Mouse (Mus musculus) gonadal fat pad, adult 2 months (tissue): ENCODE data around the gene Hsd3b4. TPM values are rescaled to one million over a fixed set of nuclear protein-coding genes. Genes with fewer than 3 reads are reported as not detected.
"Not testable (repeated sequence)": the region's sequence is repeated elsewhere in the genome, so short reads cannot be mapped to it uniquely, and the experiment has no call there.

Source experiments
- DNase-seq: peaks from one replicate; pipeline ENCODE4 v3.0.0-alpha.2; 2012; ENCODE audit warnings: low read depth
- polyA plus RNA-seq: library from polyadenylated mRNA; depleted of rRNA; stranded (reverse); fragments of >200 nt; gene quantifications from 2 replicates; pipeline ENCODE4 v1.2.3, GENCODE M21; 2012; rRNA removed

The Hsd3b4 gene
- not detected in 2 replicates for polyA plus RNA-seq

DNA sequence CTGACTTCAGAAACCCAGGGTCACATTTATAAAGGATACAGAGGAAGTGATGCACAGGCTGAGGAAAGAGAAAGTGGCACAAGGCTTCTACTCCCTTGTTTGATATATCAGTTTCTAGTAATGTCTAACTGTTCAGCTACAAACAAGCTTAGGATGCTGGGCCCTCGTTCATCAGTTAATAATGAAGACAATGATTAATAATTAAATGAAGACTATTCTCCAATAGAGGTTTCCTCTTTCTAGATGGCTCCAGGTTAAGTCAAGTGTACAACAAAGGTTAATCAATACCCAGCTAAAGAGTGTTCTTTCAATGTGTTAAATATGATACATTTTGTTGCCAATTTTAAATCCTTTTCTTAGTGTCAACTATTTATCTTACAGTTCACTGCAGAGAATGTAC, at the start of gene Hsd3b4:
TSS of gene Hsd3b4 (minus strand) at position 101 of the 400 bp plus-strand sequence.
- not testable (repeated sequence) for DNase-seq

DNA sequence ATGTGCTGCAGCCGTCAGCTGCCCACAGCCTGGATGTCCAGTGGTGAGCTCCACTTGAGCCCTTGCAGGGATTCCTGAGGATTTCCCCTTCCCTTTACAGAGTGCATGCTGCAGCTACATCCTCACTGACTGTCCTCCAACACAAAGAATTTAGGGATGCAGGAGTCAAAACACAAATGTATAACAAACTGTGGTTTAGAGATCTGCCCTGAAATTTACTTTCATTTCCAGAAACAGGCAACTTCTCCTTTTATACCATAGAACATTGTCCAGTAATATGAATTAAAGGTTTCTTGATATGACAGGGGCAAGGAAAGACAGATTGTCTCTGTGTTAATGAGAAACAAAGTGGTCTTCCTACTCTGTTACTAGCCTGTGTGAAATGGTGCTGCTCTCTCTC, 40.5 kb upstream of the Hsd3b4 start:
- not testable (repeated sequence) for DNase-seq

DNA sequence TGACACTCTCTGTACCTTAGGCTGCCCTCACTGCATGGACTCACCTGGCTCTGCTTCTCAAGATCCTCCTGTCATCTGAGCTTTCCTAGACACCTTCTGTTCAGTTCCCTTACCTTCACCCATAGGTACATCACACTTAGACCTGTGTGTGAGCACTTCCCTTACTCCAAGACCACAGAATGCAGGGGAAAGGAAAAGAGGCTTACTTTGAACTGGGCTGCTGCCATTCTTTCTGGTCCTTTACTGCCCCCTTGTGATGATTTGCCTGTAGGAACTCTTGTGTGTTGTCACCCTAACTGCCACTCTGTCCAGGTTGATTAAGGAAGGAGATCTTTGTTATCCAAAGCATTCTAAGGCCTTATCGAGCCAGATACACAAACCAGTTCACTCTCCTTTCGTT, 39.9 kb upstream of the Hsd3b4 start:
- not testable (repeated sequence) for DNase-seq

DNA sequence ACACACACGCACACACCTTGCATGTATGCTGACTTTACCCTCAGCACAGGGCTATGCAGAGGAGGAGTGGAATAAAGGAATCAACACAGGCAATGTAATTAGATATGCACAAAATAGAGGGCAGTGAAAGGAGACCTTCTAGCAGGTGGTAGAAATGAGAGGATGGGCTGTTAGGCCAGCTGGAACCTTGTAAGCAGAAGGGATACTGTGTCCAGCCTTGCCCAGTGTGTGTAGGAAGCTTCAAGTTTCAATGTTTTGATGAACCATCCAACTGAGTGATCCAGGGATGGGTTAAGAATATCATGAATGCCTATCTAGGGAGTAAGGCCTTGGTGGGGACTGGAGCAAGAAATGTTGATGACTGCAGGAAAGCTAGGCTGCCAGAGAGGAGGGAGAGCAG, 38.2 kb upstream of the Hsd3b4 start:
- DNase-seq, result not testable (repeated sequence)

DNA sequence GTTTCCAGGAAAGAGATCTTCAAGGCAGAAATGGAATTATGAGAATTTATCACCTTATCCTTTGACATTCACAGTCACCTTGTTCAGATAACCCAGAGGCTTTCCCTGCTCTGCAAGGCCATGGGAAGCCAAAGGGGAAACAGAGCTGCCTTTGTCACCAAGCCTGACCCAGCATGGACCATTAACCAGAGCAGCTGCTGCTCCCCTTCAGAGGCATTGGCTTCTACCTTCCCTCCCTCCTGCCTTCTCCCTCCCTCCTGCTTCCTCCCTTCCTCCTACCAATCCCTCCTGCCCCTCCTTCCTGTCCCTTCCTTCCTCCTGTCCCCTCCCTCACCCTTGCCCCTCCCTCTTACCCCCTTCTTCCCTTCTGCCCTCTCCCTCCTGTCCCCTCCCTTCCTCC, 37.3 kb upstream of the Hsd3b4 start:
- not testable (repeated sequence) for DNase-seq

DNA sequence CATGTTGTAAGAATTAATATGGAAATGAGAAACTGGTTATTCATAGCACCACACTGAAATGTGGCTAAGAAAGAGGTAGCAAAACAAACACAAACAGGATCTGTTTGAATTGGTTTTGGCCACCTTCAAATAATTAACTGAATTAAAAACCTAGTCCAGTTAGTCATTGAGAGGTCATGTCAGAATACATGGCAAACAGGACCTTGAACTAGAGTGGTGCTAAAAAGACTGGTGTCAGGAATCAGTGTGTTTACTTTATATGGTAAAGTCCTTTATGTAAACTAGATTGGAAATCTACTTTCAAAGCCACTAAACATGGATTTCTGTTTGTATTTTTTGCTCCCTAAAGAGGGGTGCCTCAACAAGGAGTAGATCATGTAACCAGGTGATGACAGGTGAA, 14.7 kb upstream of the Hsd3b4 start:
- DNase-seq, result not testable (repeated sequence)

DNA sequence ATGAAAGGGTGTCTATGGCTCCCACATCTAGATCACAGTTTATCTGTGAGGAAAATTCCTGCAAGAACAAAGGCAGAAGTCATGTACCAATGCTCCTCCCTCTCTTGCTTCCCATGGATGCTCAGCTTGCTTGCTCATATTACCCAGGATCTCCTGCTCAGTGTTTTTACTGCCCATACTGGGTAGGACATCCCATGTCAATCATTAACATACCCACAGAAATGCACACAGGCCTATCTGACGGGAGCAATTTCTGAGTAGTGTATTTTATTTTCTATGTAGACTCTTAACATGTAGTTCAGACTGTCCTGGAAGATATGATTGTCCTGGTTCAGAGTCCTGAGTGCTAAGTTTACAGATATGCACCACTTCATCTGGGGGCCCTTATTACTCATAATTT, 14.2 kb upstream of the Hsd3b4 start:
- not testable (repeated sequence) for DNase-seq

DNA sequence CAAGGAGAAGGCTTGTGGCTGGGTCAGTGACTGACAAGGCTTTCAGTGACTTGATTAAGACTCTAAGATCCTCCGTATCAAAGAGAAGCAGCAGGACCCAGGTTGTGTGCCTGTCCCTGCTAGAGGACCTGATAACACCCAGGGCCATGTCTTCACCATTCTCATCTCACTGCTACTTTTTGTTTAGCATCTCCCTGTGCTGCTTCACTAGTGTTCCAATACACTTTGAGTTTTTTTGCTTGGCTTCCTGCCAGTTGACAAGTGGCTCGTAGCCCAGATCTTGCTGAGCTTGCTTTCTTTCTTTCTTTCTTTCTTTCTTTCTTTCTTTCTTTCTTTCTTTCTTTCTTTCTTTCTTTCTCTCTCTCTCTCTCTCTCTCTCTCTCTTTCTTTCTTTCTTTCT, 12.5 kb upstream of the Hsd3b4 start:
- DNase-seq, result not testable (repeated sequence)

DNA sequence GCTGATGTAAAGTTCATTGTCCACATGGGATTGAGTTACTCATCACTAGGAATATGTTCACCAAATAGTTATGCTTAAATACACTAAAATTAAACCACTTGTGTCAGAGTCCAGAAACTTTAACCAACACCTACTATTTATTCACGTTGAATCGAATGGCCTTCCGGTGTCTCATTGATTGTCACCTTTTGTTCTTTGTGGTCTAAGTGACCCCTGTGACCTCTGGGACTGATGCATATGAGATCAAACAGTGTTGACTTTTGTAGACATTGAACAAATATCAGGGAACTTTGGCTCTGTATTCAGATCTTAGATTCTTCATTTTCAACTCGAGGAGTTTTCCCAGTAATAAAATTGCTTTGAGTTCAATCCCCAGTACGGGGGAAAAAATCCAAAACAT, 3.1 kb downstream of the Hsd3b4 start:
- DNase-seq, result not testable (repeated sequence)

DNA sequence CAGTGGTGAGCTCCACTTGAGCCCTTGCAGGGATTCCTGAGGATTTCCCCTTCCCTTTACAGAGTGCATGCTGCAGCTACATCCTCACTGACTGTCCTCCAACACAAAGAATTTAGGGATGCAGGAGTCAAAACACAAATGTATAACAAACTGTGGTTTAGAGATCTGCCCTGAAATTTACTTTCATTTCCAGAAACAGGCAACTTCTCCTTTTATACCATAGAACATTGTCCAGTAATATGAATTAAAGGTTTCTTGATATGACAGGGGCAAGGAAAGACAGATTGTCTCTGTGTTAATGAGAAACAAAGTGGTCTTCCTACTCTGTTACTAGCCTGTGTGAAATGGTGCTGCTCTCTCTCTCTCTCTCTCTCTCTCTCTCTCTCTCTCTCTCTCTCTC, 12.9 kb downstream of the Hsd3b4 start:
- not testable (repeated sequence) for DNase-seq

DNA sequence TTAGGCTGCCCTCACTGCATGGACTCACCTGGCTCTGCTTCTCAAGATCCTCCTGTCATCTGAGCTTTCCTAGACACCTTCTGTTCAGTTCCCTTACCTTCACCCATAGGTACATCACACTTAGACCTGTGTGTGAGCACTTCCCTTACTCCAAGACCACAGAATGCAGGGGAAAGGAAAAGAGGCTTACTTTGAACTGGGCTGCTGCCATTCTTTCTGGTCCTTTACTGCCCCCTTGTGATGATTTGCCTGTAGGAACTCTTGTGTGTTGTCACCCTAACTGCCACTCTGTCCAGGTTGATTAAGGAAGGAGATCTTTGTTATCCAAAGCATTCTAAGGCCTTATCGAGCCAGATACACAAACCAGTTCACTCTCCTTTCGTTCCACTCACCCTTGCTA, 13.6 kb downstream of the Hsd3b4 start:
- not testable (repeated sequence) for DNase-seq

DNA sequence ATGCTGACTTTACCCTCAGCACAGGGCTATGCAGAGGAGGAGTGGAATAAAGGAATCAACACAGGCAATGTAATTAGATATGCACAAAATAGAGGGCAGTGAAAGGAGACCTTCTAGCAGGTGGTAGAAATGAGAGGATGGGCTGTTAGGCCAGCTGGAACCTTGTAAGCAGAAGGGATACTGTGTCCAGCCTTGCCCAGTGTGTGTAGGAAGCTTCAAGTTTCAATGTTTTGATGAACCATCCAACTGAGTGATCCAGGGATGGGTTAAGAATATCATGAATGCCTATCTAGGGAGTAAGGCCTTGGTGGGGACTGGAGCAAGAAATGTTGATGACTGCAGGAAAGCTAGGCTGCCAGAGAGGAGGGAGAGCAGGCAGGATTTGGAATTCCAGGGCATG, 15.3 kb downstream of the Hsd3b4 start:
- not testable (repeated sequence) for DNase-seq

DNA sequence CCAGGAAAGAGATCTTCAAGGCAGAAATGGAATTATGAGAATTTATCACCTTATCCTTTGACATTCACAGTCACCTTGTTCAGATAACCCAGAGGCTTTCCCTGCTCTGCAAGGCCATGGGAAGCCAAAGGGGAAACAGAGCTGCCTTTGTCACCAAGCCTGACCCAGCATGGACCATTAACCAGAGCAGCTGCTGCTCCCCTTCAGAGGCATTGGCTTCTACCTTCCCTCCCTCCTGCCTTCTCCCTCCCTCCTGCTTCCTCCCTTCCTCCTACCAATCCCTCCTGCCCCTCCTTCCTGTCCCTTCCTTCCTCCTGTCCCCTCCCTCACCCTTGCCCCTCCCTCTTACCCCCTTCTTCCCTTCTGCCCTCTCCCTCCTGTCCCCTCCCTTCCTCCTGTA, 16.1 kb downstream of the Hsd3b4 start:
- DNase-seq, result not testable (repeated sequence)

DNA sequence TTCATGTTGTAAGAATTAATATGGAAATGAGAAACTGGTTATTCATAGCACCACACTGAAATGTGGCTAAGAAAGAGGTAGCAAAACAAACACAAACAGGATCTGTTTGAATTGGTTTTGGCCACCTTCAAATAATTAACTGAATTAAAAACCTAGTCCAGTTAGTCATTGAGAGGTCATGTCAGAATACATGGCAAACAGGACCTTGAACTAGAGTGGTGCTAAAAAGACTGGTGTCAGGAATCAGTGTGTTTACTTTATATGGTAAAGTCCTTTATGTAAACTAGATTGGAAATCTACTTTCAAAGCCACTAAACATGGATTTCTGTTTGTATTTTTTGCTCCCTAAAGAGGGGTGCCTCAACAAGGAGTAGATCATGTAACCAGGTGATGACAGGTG, 38.8 kb downstream of the Hsd3b4 start:
- DNase-seq, result not testable (repeated sequence)

DNA sequence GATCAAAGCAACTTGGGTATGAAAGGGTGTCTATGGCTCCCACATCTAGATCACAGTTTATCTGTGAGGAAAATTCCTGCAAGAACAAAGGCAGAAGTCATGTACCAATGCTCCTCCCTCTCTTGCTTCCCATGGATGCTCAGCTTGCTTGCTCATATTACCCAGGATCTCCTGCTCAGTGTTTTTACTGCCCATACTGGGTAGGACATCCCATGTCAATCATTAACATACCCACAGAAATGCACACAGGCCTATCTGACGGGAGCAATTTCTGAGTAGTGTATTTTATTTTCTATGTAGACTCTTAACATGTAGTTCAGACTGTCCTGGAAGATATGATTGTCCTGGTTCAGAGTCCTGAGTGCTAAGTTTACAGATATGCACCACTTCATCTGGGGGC, 39.3 kb downstream of the Hsd3b4 start:
- DNase-seq, result not testable (repeated sequence)

DNA sequence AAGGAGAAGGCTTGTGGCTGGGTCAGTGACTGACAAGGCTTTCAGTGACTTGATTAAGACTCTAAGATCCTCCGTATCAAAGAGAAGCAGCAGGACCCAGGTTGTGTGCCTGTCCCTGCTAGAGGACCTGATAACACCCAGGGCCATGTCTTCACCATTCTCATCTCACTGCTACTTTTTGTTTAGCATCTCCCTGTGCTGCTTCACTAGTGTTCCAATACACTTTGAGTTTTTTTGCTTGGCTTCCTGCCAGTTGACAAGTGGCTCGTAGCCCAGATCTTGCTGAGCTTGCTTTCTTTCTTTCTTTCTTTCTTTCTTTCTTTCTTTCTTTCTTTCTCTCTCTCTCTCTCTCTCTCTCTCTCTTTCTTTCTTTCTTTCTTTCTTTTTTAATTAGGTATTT, 41.0 kb downstream of the Hsd3b4 start:
- DNase-seq, result not testable (repeated sequence)

DNA sequence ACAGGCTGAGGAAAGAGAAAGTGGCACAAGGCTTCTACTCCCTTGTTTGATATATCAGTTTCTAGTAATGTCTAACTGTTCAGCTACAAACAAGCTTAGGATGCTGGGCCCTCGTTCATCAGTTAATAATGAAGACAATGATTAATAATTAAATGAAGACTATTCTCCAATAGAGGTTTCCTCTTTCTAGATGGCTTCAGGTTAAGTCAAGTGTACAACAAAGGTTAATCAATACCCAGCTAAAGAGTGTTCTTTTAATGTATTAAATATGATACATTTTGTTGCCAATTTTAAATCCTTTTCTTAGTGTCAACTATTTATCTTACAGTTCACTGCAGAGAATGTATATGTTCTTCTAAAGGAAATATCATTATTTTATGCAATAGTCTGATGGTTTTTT, 53.3 kb downstream of the Hsd3b4 start, which contains the start of gene Gm4450:
TSS of gene Gm4450 (minus strand) at position 101 of the 400 bp plus-strand sequence.
- not testable (repeated sequence) for DNase-seq

DNA sequence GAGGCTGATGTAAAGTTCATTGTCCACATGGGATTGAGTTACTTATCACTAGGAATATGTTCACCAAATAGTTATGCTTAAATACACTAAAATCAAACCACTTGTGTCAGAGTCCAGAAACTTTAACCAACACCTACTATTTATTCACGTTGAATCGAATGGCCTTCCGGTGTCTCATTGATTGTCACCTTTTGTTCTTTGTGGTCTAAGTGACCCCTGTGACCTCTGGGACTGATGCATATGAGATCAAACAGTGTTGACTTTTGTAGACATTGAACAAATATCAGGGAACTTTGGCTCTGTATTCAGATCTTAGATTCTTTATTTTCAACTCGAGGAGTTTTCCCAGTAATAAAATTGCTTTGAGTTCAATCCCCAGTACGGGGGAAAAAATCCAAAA, 56.5 kb downstream of the Hsd3b4 start:
- not testable (repeated sequence) for DNase-seq

Other genes starting within 250 kb of the Hsd3b4 start
- 22.3 and 25.9 TPM in 2 replicates for gene Hmgcs2, start 230.1 kb downstream of the Hsd3b4 start, polyA plus RNA-seq
- gene Phgdh, start 170.5 kb downstream of the Hsd3b4 start, polyA plus RNA-seq, result 312 and 445 TPM in 2 replicates
- gene Zfp697, start 128.1 kb downstream of the Hsd3b4 start, polyA plus RNA-seq, result 13.0 and 18.2 TPM in 2 replicates
- not detected in 2 replicates for gene Gm4450, start 53.4 kb downstream of the Hsd3b4 start, polyA plus RNA-seq
- not detected in 2 replicates for gene Gm10681, start 78.3 kb upstream of the Hsd3b4 start, polyA plus RNA-seq
- gene Hsd3b5, start 119.7 kb upstream of the Hsd3b4 start, polyA plus RNA-seq, result not detected in 2 replicates
- gene Hsd3b2, start 214.0 kb upstream of the Hsd3b4 start, polyA plus RNA-seq, result not detected in 2 replicates